10 mouse cellular contexts compared by ENCODE assay signal in genomic region chr10:111770027-111770426, GRCm38 (mm10).
A peak's percentile ranks its signal among the peaks of the same experiment; 100 is the strongest.
DNase-seq lines count a peak whose midpoint lies in the region.
"Had no signal": no experiment of that assay in that cellular context is flagged by ENCODE, and none has a peak within 500 bp of the region (broad histone marks: within the 10 kb centered on the region; RNA-seq: fewer than 3 reads in every experiment).

No protein-coding gene starts in this region.

- DNase-seq in heart, adult 11 months: peak; percentile 84
- no peak for DNase-seq in heart, adult 8-10 months (ENCODE audit: low spot score)
- DNase-seq in 3T3-L1 (ENCODE audit: low read depth, low spot score): peak; percentile 51
- peak; percentile 49 for DNase-seq in adrenal gland, postnatal 14 days
- DNase-seq in kidney, postnatal 10 days: peak; percentile 70
- no peak for DNase-seq in right cerebral cortex, postnatal 36 days (ENCODE audit: low spot score in 2 of 2)
- no peak for DNase-seq in urinary bladder, postnatal 4 days (ENCODE audit: low spot score in 2 of 2)
- DNase-seq in ovary, postnatal 10 days (ENCODE audit: low spot score): no peak
- DNase-seq: forebrain, postnatal 0 days; left cerebral cortex, postnatal 4 days had no signal

Comparison
In these comparisons a context has a peak if more than half of its experiments do, and no peak if none do; other contexts are left out.
1. DNase-seq: peak in heart, adult 11 months (single experiment), 3T3-L1 (single experiment), adrenal gland, postnatal 14 days (single experiment) and kidney, postnatal 10 days (single experiment); none in heart, adult 8-10 months (single experiment), right cerebral cortex, postnatal 36 days (0 of 2), urinary bladder, postnatal 4 days (0 of 2) and ovary, postnatal 10 days (single experiment).